Mouse (Mus musculus): Measurements from ENCODE around the gene Elp6. TPM values are rescaled to one million over a fixed set of nuclear protein-coding genes. Genes with fewer than 3 reads are reported as not detected.

Gene Elp6
- polyA plus RNA-seq, 1 experiment from 2014 or later, result 14.8 TPM

GRCm38 (mm10) chr9:110294786-110295185 lies 10.2 kb upstream of the Elp6 start:
- Histone ChIP-seq H3K27me3 (ENCODE audit: control insufficient read depth, insufficient read depth, low read length) (no peaks in the 10 kb centered on the region), H3K36me3 (ENCODE audit: control insufficient read depth, insufficient read depth, low read length) (no peaks in the 10 kb centered on the region), H3K27ac (replicated peaks in 1 of 2; ENCODE audit: control insufficient read depth in 1 of 2, insufficient read depth in 1 of 2, low read depth in 2 of 2, low read length in 2 of 2) (no peak overlapping the region), H3K9me3 (ENCODE audit: control insufficient read depth, low read length) (no peaks in the 10 kb centered on the region), H3K4me3 (ENCODE audit: control insufficient read depth in 1 of 2, insufficient read depth in 1 of 2, low read depth in 1 of 2, low read length in 2 of 2) (no peak overlapping the region), H3K4me2 (ENCODE audit: low read length) (no peak overlapping the region), H3K4me1 (ENCODE audit: control insufficient read depth in 2 of 2, insufficient read depth in 2 of 2, low read length in 2 of 2) (no peaks in the 10 kb centered on the region), H3K9ac (ENCODE audit: low read length) (no peak overlapping the region)
- ATAC-seq (ENCODE audit: insufficient number of reproducible peaks, insufficient read depth, low FRiP score, low read depth), result no peak
- WGBS, result 44% methylated on average over 3 of the region's 3 CpGs

- WGBS, result 8% methylated on average over 5 of the region's 5 CpGs
- H3K4me2 ChIP-seq (ENCODE audit: low read length), result no peak overlapping the region
- 0 out of 2 replicates have a peak, but pooled peaks cover 2% of the 10 kb centered on the region for H3K9me3 ChIP-seq (ENCODE audit: control insufficient read depth, low read length)
- H3K36me3 ChIP-seq (ENCODE audit: control insufficient read depth, insufficient read depth, low read length), result no peaks in the 10 kb centered on the region
- H3K4me1 ChIP-seq (ENCODE audit: control insufficient read depth in 2 of 2, insufficient read depth in 2 of 2, low read length in 2 of 2), result no peaks in the 10 kb centered on the region
- no peaks in the 10 kb centered on the region for H3K27me3 ChIP-seq (ENCODE audit: control insufficient read depth, insufficient read depth, low read length)
- no peak overlapping the region for H3K4me3 ChIP-seq (ENCODE audit: control insufficient read depth in 1 of 2, insufficient read depth in 1 of 2, low read depth in 1 of 2, low read length in 2 of 2)
- H3K27ac ChIP-seq (replicated peaks in 1 of 2; ENCODE audit: control insufficient read depth in 1 of 2, insufficient read depth in 1 of 2, low read depth in 2 of 2, low read length in 2 of 2), result no peak overlapping the region
- no peak for ATAC-seq (ENCODE audit: insufficient number of reproducible peaks, insufficient read depth, low FRiP score, low read depth)
- no peak overlapping the region for H3K9ac ChIP-seq (ENCODE audit: low read length)
Observed at GRCm38 (mm10) chr9:110296867-110297627, 7.9 kb upstream of the Elp6 start.

DNA sequence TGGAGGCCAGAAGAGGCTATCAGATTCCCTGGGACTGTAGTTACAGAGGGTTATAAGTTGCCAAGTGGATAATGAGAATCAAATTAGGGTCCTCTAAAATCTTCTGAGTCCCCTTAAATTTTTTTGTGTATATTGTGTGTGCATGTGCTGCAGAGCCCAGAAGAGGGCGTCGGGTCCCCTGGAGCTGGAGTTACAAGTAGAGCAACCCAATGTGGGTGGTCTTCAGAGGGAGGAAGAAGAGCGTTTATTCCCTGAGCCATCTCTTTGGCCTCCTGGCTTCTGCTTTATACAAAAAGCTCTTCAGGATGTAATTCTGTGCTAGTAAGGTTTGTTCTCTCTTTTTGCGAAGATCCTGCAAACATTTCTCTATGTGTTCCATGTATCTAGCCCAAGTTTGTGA lies 457 bp upstream of the Elp6 start:
- Histone ChIP-seq H3K9ac (ENCODE audit: low read length) (peak overlapping the region; percentile 76), H3K36me3 (ENCODE audit: control insufficient read depth, insufficient read depth, low read length) (no peaks in the 10 kb centered on the region), H3K4me3 (ENCODE audit: control insufficient read depth in 1 of 2, insufficient read depth in 1 of 2, low read depth in 1 of 2, low read length in 2 of 2) (peak overlapping the region; percentile 59 to 77), H3K27me3 (ENCODE audit: control insufficient read depth, insufficient read depth, low read length) (no peaks in the 10 kb centered on the region), H3K27ac (replicated peaks in 1 of 2; ENCODE audit: control insufficient read depth in 1 of 2, insufficient read depth in 1 of 2, low read depth in 2 of 2, low read length in 2 of 2) (peak overlapping the region; percentile 88 to 91), H3K4me1 (ENCODE audit: control insufficient read depth in 2 of 2, insufficient read depth in 2 of 2, low read length in 2 of 2) (no peaks in the 10 kb centered on the region), H3K9me3 (ENCODE audit: control insufficient read depth, low read length) (0 out of 2 replicates have a peak, but pooled peaks cover 2% of the 10 kb centered on the region), H3K4me2 (ENCODE audit: low read length) (peak overlapping the region; percentile 84)
- no peak for ATAC-seq (ENCODE audit: insufficient number of reproducible peaks, insufficient read depth, low FRiP score, low read depth)
- WGBS, result 3% methylated on average over 4 of the region's 4 CpGs

DNA sequence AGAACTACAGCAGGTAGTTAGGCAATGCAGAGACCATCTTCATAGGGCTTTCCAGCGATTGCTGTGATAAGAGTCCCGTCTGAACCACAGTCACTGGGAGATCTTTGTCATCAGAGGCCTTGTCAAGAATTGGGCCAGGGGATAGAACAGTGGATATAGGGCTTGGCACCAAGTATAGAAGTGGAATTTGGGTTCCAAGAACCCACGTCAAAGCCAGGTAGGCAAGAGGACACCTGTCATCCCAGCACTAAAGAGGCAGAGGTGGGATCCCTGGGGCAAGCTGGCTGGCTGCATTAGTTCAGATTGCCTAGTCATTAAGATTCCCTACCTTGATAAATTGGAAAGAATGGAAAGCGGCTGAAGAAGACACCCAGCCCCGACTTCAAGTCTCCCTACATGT lies 1.4 kb downstream of the Elp6 start:
- WGBS, result 89% methylated on average over 5 of the region's 5 CpGs

GRCm38 (mm10) chr9:110314706-110315105 lies 9.7 kb downstream of the Elp6 start:
- Histone ChIP-seq H3K9me3 (ENCODE audit: control insufficient read depth, low read length) (no peaks in the 10 kb centered on the region), H3K4me3 (ENCODE audit: control insufficient read depth in 1 of 2, insufficient read depth in 1 of 2, low read depth in 1 of 2, low read length in 2 of 2) (no peak overlapping the region), H3K36me3 (ENCODE audit: control insufficient read depth, insufficient read depth, low read length) (peaks cover 60% of the 10 kb centered on the region), H3K27me3 (ENCODE audit: control insufficient read depth, insufficient read depth, low read length) (no peaks in the 10 kb centered on the region), H3K4me2 (ENCODE audit: low read length) (no peak overlapping the region), H3K4me1 (ENCODE audit: control insufficient read depth in 2 of 2, insufficient read depth in 2 of 2, low read length in 2 of 2) (no peaks in the 10 kb centered on the region), H3K27ac (replicated peaks in 1 of 2; ENCODE audit: control insufficient read depth in 1 of 2, insufficient read depth in 1 of 2, low read depth in 2 of 2, low read length in 2 of 2) (no peak overlapping the region), H3K9ac (ENCODE audit: low read length) (no peak overlapping the region)
- WGBS, result 73% methylated on average over 5 of the region's 5 CpGs
- ATAC-seq (ENCODE audit: insufficient number of reproducible peaks, insufficient read depth, low FRiP score, low read depth), result no peak

More for the DNA sequence above, 1.4 kb downstream of the Elp6 start:
- H3K36me3 ChIP-seq (ENCODE audit: control insufficient read depth, insufficient read depth, low read length), result peaks cover 17% of the 10 kb centered on the region
- ATAC-seq (ENCODE audit: insufficient number of reproducible peaks, insufficient read depth, low FRiP score, low read depth), result no peak
- H3K4me3 ChIP-seq (ENCODE audit: control insufficient read depth in 1 of 2, insufficient read depth in 1 of 2, low read depth in 1 of 2, low read length in 2 of 2), result no peak overlapping the region
- H3K4me1 ChIP-seq (ENCODE audit: control insufficient read depth in 2 of 2, insufficient read depth in 2 of 2, low read length in 2 of 2), result no peaks in the 10 kb centered on the region
- H3K27ac ChIP-seq (replicated peaks in 1 of 2; ENCODE audit: control insufficient read depth in 1 of 2, insufficient read depth in 1 of 2, low read depth in 2 of 2, low read length in 2 of 2), result no peak overlapping the region
- no peak overlapping the region for H3K4me2 ChIP-seq (ENCODE audit: low read length)
- no peaks in the 10 kb centered on the region for H3K9me3 ChIP-seq (ENCODE audit: control insufficient read depth, low read length)
- H3K27me3 ChIP-seq (ENCODE audit: control insufficient read depth, insufficient read depth, low read length), result no peaks in the 10 kb centered on the region
- no peak overlapping the region for H3K9ac ChIP-seq (ENCODE audit: low read length)

GRCm38 (mm10) chr9:110315410-110315809 lies 10.4 kb downstream of the Elp6 start:
- Histone ChIP-seq H3K4me1 (ENCODE audit: control insufficient read depth in 2 of 2, insufficient read depth in 2 of 2, low read length in 2 of 2) (no peaks in the 10 kb centered on the region), H3K9ac (ENCODE audit: low read length) (no peak overlapping the region), H3K4me3 (ENCODE audit: control insufficient read depth in 1 of 2, insufficient read depth in 1 of 2, low read depth in 1 of 2, low read length in 2 of 2) (no peak overlapping the region), H3K27ac (replicated peaks in 1 of 2; ENCODE audit: control insufficient read depth in 1 of 2, insufficient read depth in 1 of 2, low read depth in 2 of 2, low read length in 2 of 2) (no peak overlapping the region), H3K4me2 (ENCODE audit: low read length) (no peak overlapping the region), H3K9me3 (ENCODE audit: control insufficient read depth, low read length) (no peaks in the 10 kb centered on the region), H3K36me3 (ENCODE audit: control insufficient read depth, insufficient read depth, low read length) (peaks cover 53% of the 10 kb centered on the region), H3K27me3 (ENCODE audit: control insufficient read depth, insufficient read depth, low read length) (no peaks in the 10 kb centered on the region)
- no peak for ATAC-seq (ENCODE audit: insufficient number of reproducible peaks, insufficient read depth, low FRiP score, low read depth)
- WGBS, result 87% methylated on average over 6 of the region's 6 CpGs

DNA sequence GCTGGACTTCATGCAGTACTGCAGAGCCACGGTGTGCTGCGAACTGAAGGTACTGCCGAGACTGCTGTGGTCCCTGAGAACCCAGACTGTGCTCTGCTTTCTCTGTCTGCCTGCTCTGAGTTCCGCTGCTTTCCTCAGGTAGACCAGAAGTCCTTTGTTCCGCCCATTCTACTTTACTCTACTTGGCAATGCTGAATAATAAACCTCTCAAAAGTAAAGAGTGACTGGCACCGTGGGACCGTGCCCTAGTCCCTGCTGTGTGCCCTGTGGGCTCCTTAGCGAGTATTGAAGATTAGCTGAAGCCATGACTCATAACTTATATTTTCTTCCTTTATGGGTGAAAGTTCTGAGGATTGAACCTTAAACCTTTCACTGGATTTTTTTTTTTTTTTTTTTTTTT lies 10.9 kb downstream of the Elp6 start:
- 89% methylated on average over 8 of the region's 8 CpGs for whole genome bisulfite sequencing
- H3K4me2 ChIP-seq (ENCODE audit: low read length), result no peak overlapping the region
- no peak overlapping the region for H3K9ac ChIP-seq (ENCODE audit: low read length)
- H3K9me3 ChIP-seq (ENCODE audit: control insufficient read depth, low read length), result no peaks in the 10 kb centered on the region
- H3K4me1 ChIP-seq (ENCODE audit: control insufficient read depth in 2 of 2, insufficient read depth in 2 of 2, low read length in 2 of 2), result no peaks in the 10 kb centered on the region
- no peak overlapping the region for H3K27ac ChIP-seq (replicated peaks in 1 of 2; ENCODE audit: control insufficient read depth in 1 of 2, insufficient read depth in 1 of 2, low read depth in 2 of 2, low read length in 2 of 2)
- ATAC-seq (ENCODE audit: insufficient number of reproducible peaks, insufficient read depth, low FRiP score, low read depth), result no peak
- H3K4me3 ChIP-seq (ENCODE audit: control insufficient read depth in 1 of 2, insufficient read depth in 1 of 2, low read depth in 1 of 2, low read length in 2 of 2), result no peak overlapping the region
- H3K36me3 ChIP-seq (ENCODE audit: control insufficient read depth, insufficient read depth, low read length), result peaks cover 51% of the 10 kb centered on the region
- H3K27me3 ChIP-seq (ENCODE audit: control insufficient read depth, insufficient read depth, low read length), result no peaks in the 10 kb centered on the region

GRCm38 (mm10) chr9:110316503-110316902 lies 11.5 kb downstream of the Elp6 start:
- WGBS, result 89% methylated on average over 8 of the region's 8 CpGs
- Histone ChIP-seq H3K4me2 (ENCODE audit: low read length) (no peak overlapping the region), H3K27me3 (ENCODE audit: control insufficient read depth, insufficient read depth, low read length) (no peaks in the 10 kb centered on the region), H3K9me3 (ENCODE audit: control insufficient read depth, low read length) (no peaks in the 10 kb centered on the region), H3K9ac (ENCODE audit: low read length) (no peak overlapping the region), H3K4me3 (ENCODE audit: control insufficient read depth in 1 of 2, insufficient read depth in 1 of 2, low read depth in 1 of 2, low read length in 2 of 2) (no peak overlapping the region), H3K36me3 (ENCODE audit: control insufficient read depth, insufficient read depth, low read length) (peaks cover 51% of the 10 kb centered on the region), H3K4me1 (ENCODE audit: control insufficient read depth in 2 of 2, insufficient read depth in 2 of 2, low read length in 2 of 2) (no peaks in the 10 kb centered on the region), H3K27ac (replicated peaks in 1 of 2; ENCODE audit: control insufficient read depth in 1 of 2, insufficient read depth in 1 of 2, low read depth in 2 of 2, low read length in 2 of 2) (no peak overlapping the region)
- no peak for ATAC-seq (ENCODE audit: insufficient number of reproducible peaks, insufficient read depth, low FRiP score, low read depth)
